Mouse (Mus musculus): Measurements from ENCODE around the gene Megf9. TPM values are rescaled to one million over a fixed set of nuclear protein-coding genes. Genes with fewer than 3 reads are reported as not detected.

The Megf9 gene
- 5.8 TPM for total RNA-seq (2023)

GRCm38 (mm10) chr4:70534891-70535269 lies at the start of gene Megf9:
TSS of gene Megf9 (minus strand) at chr4:70534995.

GRCm38 (mm10) chr4:70409994-70410721 lies 124.6 kb downstream of the Megf9 start, which contains the start of gene Cdk5rap2:
TSS of gene Cdk5rap2 (minus strand) at chr4:70410443.

Other genes with a start within 250 kb of the Megf9 start
- gene Cdk5rap2, start 124.6 kb downstream of the Megf9 start, total RNA-seq (2023) = 36.0 TPM

Measured in CD8-positive naive resting alpha-beta T cell, adult 57 days (primary cell).